ENCODE assay signal across 20 mouse cellular contexts in the genomic region with DNA sequence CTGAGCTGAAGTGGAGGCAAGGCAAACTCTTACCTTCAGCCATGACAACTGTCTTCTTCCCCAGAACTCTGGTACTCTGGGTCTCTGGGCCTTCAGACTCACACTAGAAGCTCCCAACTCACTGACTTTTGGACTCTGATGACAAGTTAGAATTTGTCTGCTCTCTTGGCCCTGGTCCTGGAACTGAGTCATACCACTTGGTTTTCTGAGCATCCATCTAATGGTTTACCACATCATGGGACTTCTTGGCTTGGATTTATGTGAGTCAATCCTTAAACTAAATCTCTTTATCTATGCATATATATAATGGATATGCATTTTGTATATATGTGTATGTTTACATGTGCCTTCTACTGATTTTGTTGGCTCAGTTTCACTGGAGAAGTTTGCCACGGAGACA.
DNase-seq lines count a peak whose midpoint lies in the region; ATAC-seq and TF ChIP-seq lines count a peak whose summit lies in the region.
"Had no signal": no experiment of that assay in that cellular context is flagged by ENCODE, and none has a peak within 500 bp of the region (broad histone marks: within the 10 kb centered on the region; RNA-seq: fewer than 3 reads in every experiment).

No protein-coding gene starts in this region.

- WGBS in kidney, embryonic 15.5 days, result 80% methylated on average over 1 of the region's 1 CpGs
- 96% methylated on average over 1 of the region's 1 CpGs for WGBS in midbrain, postnatal 0 days

- H3K79me2 ChIP-seq in myocyte (ENCODE audit: control insufficient read depth, insufficient read depth), result no peaks in the 10 kb centered on the region

- no peak for TF ChIP-seq CTCF in midbrain, postnatal 0 days (IDR thresholded peaks at IDR 0.05)

- no peaks in the 10 kb centered on the region for H3K9me3 ChIP-seq in kidney, embryonic 15.5 days (replicated peaks)
- no peaks in the 10 kb centered on the region for H3K9me3 ChIP-seq in midbrain, postnatal 0 days (ENCODE audit: low read length)
- H3K9me3 ChIP-seq: midbrain, embryonic 15.5 days; neural tube, embryonic 12.5 days had no signal

- H3K4me2 ChIP-seq in kidney, embryonic 15.5 days, result no peak overlapping the region
- peak overlapping the region; percentile 30 for H3K4me2 ChIP-seq in myocyte (ENCODE audit: low read depth)
- H3K4me2 ChIP-seq in midbrain, postnatal 0 days (ENCODE audit: low read depth, low read length, poor library complexity, severe bottlenecking), result no peak overlapping the region
- H3K4me2 ChIP-seq: midbrain, embryonic 15.5 days; neural tube, embryonic 12.5 days had no signal

- H3K27me3 ChIP-seq in kidney, embryonic 15.5 days, result no peaks in the 10 kb centered on the region
- no peaks in the 10 kb centered on the region for H3K27me3 ChIP-seq in myocyte (ENCODE audit: control insufficient read depth, insufficient read depth, insufficient read length)
- no peaks in the 10 kb centered on the region for H3K27me3 ChIP-seq in midbrain, postnatal 0 days (ENCODE audit: insufficient read depth, low read length)
- H3K27me3 ChIP-seq: midbrain, embryonic 15.5 days; neural tube, embryonic 12.5 days had no signal

- H3K36me3 ChIP-seq in kidney, embryonic 15.5 days, result no peaks in the 10 kb centered on the region
- no peaks in the 10 kb centered on the region for H3K36me3 ChIP-seq in myocyte (ENCODE audit: control insufficient read depth, insufficient read depth)
- no peaks in the 10 kb centered on the region for H3K36me3 ChIP-seq in midbrain, postnatal 0 days (ENCODE audit: insufficient read depth, low read length)
- H3K36me3 ChIP-seq: G1E; midbrain, embryonic 15.5 days; neural tube, embryonic 12.5 days had no signal

- H3K9ac ChIP-seq in kidney, embryonic 15.5 days, result no peak overlapping the region
- no peak overlapping the region for H3K9ac ChIP-seq in midbrain, postnatal 0 days (replicated peaks; ENCODE audit: low read length, poor library complexity, severe bottlenecking)
- H3K9ac ChIP-seq: forebrain, postnatal 0 days; liver, postnatal 0 days; midbrain, embryonic 15.5 days; neural tube, embryonic 12.5 days had no signal

- no peak overlapping the region for H3K27ac ChIP-seq in kidney, embryonic 15.5 days
- H3K27ac ChIP-seq in midbrain, postnatal 0 days (ENCODE audit: low read depth, low read length), result no peak overlapping the region
- H3K27ac ChIP-seq: midbrain, embryonic 15.5 days; neural tube, embryonic 12.5 days had no signal

- TF ChIP-seq POLR2A in myocyte (IDR thresholded peaks at IDR 0.05; ENCODE audit: insufficient read length, low read depth), result no peak

- no peak overlapping the region for H3ac ChIP-seq in myocyte (ENCODE audit: control insufficient read depth, insufficient read length)

- H3K4me3 ChIP-seq in kidney, embryonic 15.5 days (replicated peaks), result no peak overlapping the region
- H3K4me3 ChIP-seq in myocyte, result no peak overlapping the region
- H3K4me3 ChIP-seq in midbrain, postnatal 0 days (ENCODE audit: low read depth, low read length), result no peak overlapping the region
- H3K4me3 ChIP-seq: midbrain, embryonic 15.5 days; neural tube, embryonic 12.5 days had no signal

- DNase-seq in kidney, adult 11 months, result peak; percentile 28
- peak; percentile 14 for DNase-seq in lung, postnatal 36 days
- no peak for DNase-seq in lung, adult 18-20 months
- peak; percentile 5 for DNase-seq in adrenal gland, adult 8-10 months
- no peak for DNase-seq in midbrain, postnatal 0 days (ENCODE audit: low spot score)
- no peak for DNase-seq in embryo, embryonic 10 days (ENCODE audit: low spot score)
- DNase-seq: cerebellum, adult 11-12 months; cerebellum, postnatal 36 days; forebrain, postnatal 0 days; heart, adult 11 months; liver; liver, postnatal 0 days; spleen, adult 18-20 months; thymus, adult 18-20 months had no signal

- no peaks in the 10 kb centered on the region for H3K4me1 ChIP-seq in kidney, embryonic 15.5 days
- H3K4me1 ChIP-seq in midbrain, postnatal 0 days (ENCODE audit: insufficient read depth, low read length), result no peaks in the 10 kb centered on the region
- H3K4me1 ChIP-seq: midbrain, embryonic 15.5 days; neural tube, embryonic 12.5 days had no signal

- no peak for ATAC-seq in kidney, embryonic 15.5 days (replicated peaks; ENCODE audit: low FRiP score)
- no peak for ATAC-seq in midbrain, postnatal 0 days (ENCODE audit: low FRiP score)
- ATAC-seq: CD4-positive, CD25-positive, alpha-beta regulatory T cell, adult 4 months; forebrain, postnatal 0 days; liver, postnatal 0 days; midbrain, embryonic 15.5 days had no signal

TF ChIP-seq in myocyte, 11 proteins besides CTCF, POLR2A, EP300 and RAD21:
- no peak for TF ChIP-seq USF1 (IDR thresholded peaks at IDR 0.05; ENCODE audit: low read depth)
- TF ChIP-seq MYOD1 (IDR thresholded peaks at IDR 0.05; ENCODE audit: control insufficient read depth in 1 of 3, insufficient read length in 2 of 3, low read depth in 2 of 3), result no peak
- no peak for TF ChIP-seq REST (IDR thresholded peaks at IDR 0.05; ENCODE audit: insufficient read depth, insufficient read length)
- no peak for TF ChIP-seq MAX (IDR thresholded peaks at IDR 0.05; ENCODE audit: low read depth)
- no peak for TF ChIP-seq POLR2AphosphoS2 (IDR thresholded peaks at IDR 0.05; ENCODE audit: insufficient read length, low read depth)
- TF ChIP-seq E2F4 (IDR thresholded peaks at IDR 0.05; ENCODE audit: insufficient read depth), result no peak
- no peak for TF ChIP-seq TCF12 (IDR thresholded peaks at IDR 0.05; ENCODE audit: insufficient read depth, poor library complexity, severe bottlenecking)
- TF ChIP-seq TCF3 (IDR thresholded peaks at IDR 0.05; ENCODE audit: insufficient read length, low read depth), result no peak
- TF ChIP-seq SRF (IDR thresholded peaks at IDR 0.05; ENCODE audit: control insufficient read depth, insufficient read length, low read depth), result no peak
- TF ChIP-seq CEBPB (IDR thresholded peaks at IDR 0.05; ENCODE audit: insufficient read depth, poor library complexity, severe bottlenecking), result no peak
- TF ChIP-seq MYOG (IDR thresholded peaks at IDR 0.05; ENCODE audit: control insufficient read depth in 1 of 3, insufficient read depth in 1 of 3, insufficient read length in 2 of 3, low read depth in 2 of 3), result no peak

Comparison
In these comparisons a context has a peak if more than half of its experiments do, and no peak if none do; other contexts are left out.
1. DNase-seq: peak in kidney, adult 11 months (single experiment), lung, postnatal 36 days (single experiment) and adrenal gland, adult 8-10 months (single experiment); none in lung, adult 18-20 months (0 of 2), midbrain, postnatal 0 days (single experiment) and embryo, embryonic 10 days (single experiment).